Mouse (Mus musculus) lung, postnatal 0 days (tissue): Measurements from ENCODE around the gene Il6st. TPM values are rescaled to one million over a fixed set of nuclear protein-coding genes. Genes with fewer than 3 reads are reported as not detected.

Source experiments
- ATAC-seq: fragments of 200-750 bp; cut with Nextera tagmentation; 2 replicates; pipeline ENCODE4 v1.8.0; 2017; ENCODE audit warnings: moderate library complexity
- DNase-seq: peaks from one replicate; pipeline ENCODE4 v3.0.0-alpha.2; 2016; ENCODE audit warnings: low spot score
- H3K27ac ChIP-seq: fragments of 300-500 bp; sonication (generic); 2 replicates; pipeline ENCODE4 v1.5.1; 2014; ENCODE audit warnings: antibody characterized with exemption, mild to moderate bottlenecking, low read length, mixed read lengths
- H3K27me3 ChIP-seq: fragments of 300-500 bp; sonication (generic); replicated peaks from 2 replicates; pipeline ENCODE4 v1.6.1; 2014; ENCODE audit warnings: low read length, mixed read lengths; ENCODE audit not compliant: insufficient read depth
- H3K36me3 ChIP-seq: fragments of 300-500 bp; sonication (generic); 2 replicates; pipeline ENCODE4 v1.6.1; 2014; ENCODE audit warnings: low read length, mixed read lengths; ENCODE audit not compliant: insufficient read depth
- H3K4me1 ChIP-seq: fragments of 300-500 bp; sonication (generic); 2 replicates; pipeline ENCODE4 v1.6.1; 2014; ENCODE audit warnings: antibody characterized with exemption, low read depth, low read length, mixed read lengths; ENCODE audit not compliant: insufficient read depth
- H3K4me2 ChIP-seq: fragments of 300-500 bp; sonication (generic); replicated peaks from 2 replicates; pipeline ENCODE4 v1.6.1; 2014; ENCODE audit warnings: low read depth, mild to moderate bottlenecking, low read length, moderate library complexity, mixed read lengths
- H3K4me3 ChIP-seq: fragments of 300-500 bp; sonication (generic); 2 replicates; pipeline ENCODE4 v1.5.1; 2014; ENCODE audit warnings: low read depth, low read length
- H3K9ac ChIP-seq: fragments of 300-500 bp; sonication (generic); replicated peaks from 2 replicates; pipeline ENCODE4 v1.6.1; 2014; ENCODE audit warnings: low read depth, mild to moderate bottlenecking
- H3K9me3 ChIP-seq: fragments of 300-500 bp; sonication (generic); 2 replicates; pipeline ENCODE4 v1.6.1; 2016; ENCODE audit warnings: low read length, mixed read lengths
- CTCF ChIP-seq: IDR thresholded peaks from 2 replicates; pipeline ENCODE4 v1.5.1; 2016; ENCODE audit warnings: antibody characterized with exemption, mild to moderate bottlenecking
- EP300 ChIP-seq: IDR thresholded peaks from 2 replicates; pipeline ENCODE4 v1.6.1; 2016; ENCODE audit warnings: antibody characterized with exemption, mild to moderate bottlenecking, control low read depth
- WGBS: fragments of 180-500 bp; shearing (Covaris S2); extraction: QIAGEN DNeasy Blood & Tissue Kit; methylation state at CpG from one replicate; pipeline ENCODE4 v1.1.7; 2014; 5-methylcytosine and 5-hydroxymethylcytosine counted together
- polyA plus RNA-seq: library from polyadenylated mRNA; unstranded; fragments of >200 nt; fragmentation: Nextera tagmentation; extraction: Ambion mirVana; gene quantifications from 2 replicates; pipeline ENCODE4 v1.2.1, GENCODE M21; 2015

The Il6st gene
- polyA plus RNA-seq, 1 experiment from 2014 or later, result 30.4 TPM

- no peak for ATAC-seq
- Histone ChIP-seq H3K4me3 (no peak overlapping the region), H3K27me3 (no peaks in the 10 kb centered on the region), H3K36me3 (no peaks in the 10 kb centered on the region), H3K9ac (no peak overlapping the region), H3K4me2 (no peak overlapping the region), H3K27ac (no peak overlapping the region), H3K4me1 (no peaks in the 10 kb centered on the region), H3K9me3 (no peaks in the 10 kb centered on the region)
- no peak for TF ChIP-seq EP300
- 92% methylated on average over 7 of the region's 7 CpGs for WGBS
- no peak for DNase-seq
Observed at GRCm38 (mm10) chr13:112537065-112537464, 73.2 kb downstream of the Il6st start.

GRCm38 (mm10) chr13:112540616-112541015, 76.7 kb downstream of the Il6st start:
- Histone ChIP-seq H3K27me3 (no peaks in the 10 kb centered on the region), H3K36me3 (no peaks in the 10 kb centered on the region), H3K4me2 (no peak overlapping the region), H3K9me3 (no peaks in the 10 kb centered on the region), H3K4me1 (no peaks in the 10 kb centered on the region), H3K4me3 (no peak overlapping the region), H3K9ac (no peak overlapping the region), H3K27ac (no peak overlapping the region)
- WGBS, result 32% methylated on average over 3 of the region's 3 CpGs
- TF ChIP-seq CTCF (no peak), EP300 (no peak)
- ATAC-seq (no peak), DNase-seq (no peak)

GRCm38 (mm10) chr13:112541223-112541975, 77.5 kb downstream of the Il6st start:
- 44% methylated on average over 10 of the region's 10 CpGs for WGBS
- Histone ChIP-seq H3K4me2 (no peak overlapping the region; the same call in 1 of the 2 replicates), H3K9ac (no peak overlapping the region), H3K27ac (no peak overlapping the region), H3K4me3 (no peak overlapping the region), H3K4me1 (no peaks in the 10 kb centered on the region), H3K27me3 (no peaks in the 10 kb centered on the region), H3K9me3 (no peaks in the 10 kb centered on the region), H3K36me3 (no peaks in the 10 kb centered on the region)
- no peak for TF ChIP-seq CTCF
- TF ChIP-seq EP300, result no peak
- no peak for ATAC-seq
- DNase-seq, result no peak

- H3K36me3 ChIP-seq, result no peaks in the 10 kb centered on the region
- DNase-seq, result no peak
- WGBS, result 69% methylated on average over 7 of the region's 7 CpGs
- H3K4me1 ChIP-seq, result no peaks in the 10 kb centered on the region
- H3K27me3 ChIP-seq, result no peaks in the 10 kb centered on the region
- H3K27ac ChIP-seq, result no peak overlapping the region
- H3K4me2 ChIP-seq, result no peak overlapping the region
- H3K9me3 ChIP-seq, result no peaks in the 10 kb centered on the region
- no peak overlapping the region for H3K9ac ChIP-seq
- no peak for TF ChIP-seq EP300
- no peak overlapping the region for H3K4me3 ChIP-seq
- ATAC-seq, result no peak
Observed at GRCm38 (mm10) chr13:112551641-112552548, 88.0 kb downstream of the Il6st start.

- TF ChIP-seq EP300 (no peak), CTCF (no peak)
- Histone ChIP-seq H3K27ac (no peak overlapping the region), H3K27me3 (no peaks in the 10 kb centered on the region), H3K9me3 (no peaks in the 10 kb centered on the region), H3K9ac (no peak overlapping the region), H3K36me3 (no peaks in the 10 kb centered on the region), H3K4me2 (no peak overlapping the region), H3K4me3 (no peak overlapping the region), H3K4me1 (no peaks in the 10 kb centered on the region)
- DNase-seq, result no peak
- 88% methylated on average over 5 of the region's 5 CpGs for WGBS
- ATAC-seq, result no peak
Observed at GRCm38 (mm10) chr13:112553304-112553703, 89.4 kb downstream of the Il6st start.

GRCm38 (mm10) chr13:112556501-112556900, 92.6 kb downstream of the Il6st start:
- no peaks in the 10 kb centered on the region for H3K36me3 ChIP-seq
- no peak overlapping the region for H3K9ac ChIP-seq
- DNase-seq, result no peak
- H3K27ac ChIP-seq, result no peak overlapping the region
- no peaks in the 10 kb centered on the region for H3K4me1 ChIP-seq
- no peaks in the 10 kb centered on the region for H3K27me3 ChIP-seq
- H3K4me2 ChIP-seq, result no peak overlapping the region
- H3K9me3 ChIP-seq, result no peaks in the 10 kb centered on the region
- no peak overlapping the region for H3K4me3 ChIP-seq
- TF ChIP-seq EP300 (no peak), CTCF (no peak)
- no peak for ATAC-seq
- 26% methylated on average over 2 of the region's 2 CpGs for WGBS

Other genes with a start within 250 kb of the Il6st start
- gene Ankrd55, start 175.6 kb upstream of the Il6st start, polyA plus RNA-seq, result 0.23 TPM in 1 of 2 replicates, not detected in the other
- gene Il31ra, start 130.3 kb downstream of the Il6st start, polyA plus RNA-seq, result 0.04 TPM in 1 of 2 replicates, not detected in the other
- 0.11 and 0.17 TPM in 2 replicates for gene Ddx4, start 188.4 kb downstream of the Il6st start, polyA plus RNA-seq
- gene Slc38a9, start 196.7 kb downstream of the Il6st start, polyA plus RNA-seq, result 15.3 and 15.7 TPM in 2 replicates